Mouse (Mus musculus): ENCODE data around the gene Fam155a. TPM values are rescaled to one million over a fixed set of nuclear protein-coding genes. Genes with fewer than 3 reads are reported as not detected.
A peak's percentile ranks its signal among the peaks of the same experiment; 100 is the strongest.

Fam155a gene
- polyA plus RNA-seq, 1 experiment from 2014 or later: 1.2 TPM

DNA sequence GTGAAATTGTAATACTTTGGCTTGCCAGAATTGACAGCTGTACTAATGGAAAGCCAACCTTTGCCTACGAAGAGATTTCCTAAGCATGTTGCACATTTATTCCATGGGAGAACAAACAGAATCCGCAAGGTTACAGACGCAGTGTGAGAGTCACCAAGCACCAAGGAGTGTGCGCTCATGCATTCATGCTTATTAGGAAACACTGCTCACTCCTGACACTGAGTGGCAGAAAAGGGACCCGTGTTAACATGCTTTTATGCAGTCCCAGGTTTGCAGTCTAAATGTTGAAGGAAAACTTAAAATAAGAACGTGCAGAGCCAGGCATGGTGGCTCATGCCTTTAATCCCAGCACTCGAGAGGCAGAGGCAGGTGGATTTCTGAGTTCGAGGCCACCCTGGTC, 7.2 kb upstream of the Fam155a start:
- H3K9ac ChIP-seq: no peak overlapping the region
- no peaks in the 10 kb centered on the region for H3K9me3 ChIP-seq (replicated peaks)
- no peaks in the 10 kb centered on the region for H3K4me1 ChIP-seq
- no peak overlapping the region for H3K4me3 ChIP-seq (replicated peaks)
- no peak overlapping the region for H3K27ac ChIP-seq (replicated peaks)
- no peaks in the 10 kb centered on the region for H3K36me3 ChIP-seq
- ATAC-seq (ENCODE audit: insufficient number of reproducible peaks, low FRiP score, low TSS enrichment, low read depth): no peak
- peaks cover 16% of the 10 kb centered on the region for H3K27me3 ChIP-seq
- no peak overlapping the region for H3K4me2 ChIP-seq (replicated peaks)
- WGBS: 74% methylated on average over 8 of the region's 8 CpGs

DNA sequence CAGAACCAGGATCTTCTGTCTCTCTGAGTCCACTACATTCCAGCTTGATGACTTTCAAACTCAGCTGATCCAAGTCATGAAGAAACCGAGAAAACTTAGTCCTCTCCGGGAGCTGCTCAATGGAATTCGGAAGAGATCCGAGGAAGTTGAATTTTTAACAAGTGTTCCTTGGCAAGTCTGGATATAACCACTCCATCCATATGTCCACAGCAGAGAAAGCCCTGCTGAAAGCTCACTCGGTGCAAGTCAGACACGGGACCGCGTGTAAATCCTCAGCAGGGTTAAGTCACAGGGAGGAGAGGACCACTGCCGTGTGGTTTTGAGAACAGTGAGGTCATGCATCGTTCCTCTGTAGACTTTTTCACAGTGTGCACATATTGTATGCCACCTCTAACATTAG, 5.9 kb upstream of the Fam155a start:
- no peak overlapping the region for H3K27ac ChIP-seq (replicated peaks)
- no peak overlapping the region for H3K4me2 ChIP-seq (replicated peaks)
- no peak overlapping the region for H3K4me3 ChIP-seq (replicated peaks)
- ATAC-seq (ENCODE audit: insufficient number of reproducible peaks, low FRiP score, low TSS enrichment, low read depth): no peak
- H3K36me3 ChIP-seq: no peaks in the 10 kb centered on the region
- 81% methylated on average over 10 of the region's 10 CpGs for WGBS
- no peaks in the 10 kb centered on the region for H3K9me3 ChIP-seq (replicated peaks)
- H3K27me3 ChIP-seq: peaks cover 27% of the 10 kb centered on the region
- no peak overlapping the region for H3K9ac ChIP-seq
- peaks cover 6% of the 10 kb centered on the region for H3K4me1 ChIP-seq

DNA sequence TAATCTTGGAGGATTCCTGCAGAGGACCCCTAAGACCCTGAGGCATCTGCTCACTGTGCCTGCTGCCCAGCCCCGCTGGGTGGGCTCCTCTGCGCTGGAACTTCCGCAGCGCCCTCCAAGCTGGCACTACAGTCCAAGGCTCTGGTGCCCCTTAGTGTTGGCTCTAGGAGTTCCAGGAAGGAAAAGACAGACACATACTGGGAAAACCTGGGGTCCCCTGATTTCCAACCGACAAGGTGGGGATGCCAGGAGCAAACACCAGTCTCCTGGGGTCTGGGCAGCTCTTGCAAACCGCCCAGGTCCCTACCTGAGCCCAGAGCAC, 1.5 kb upstream of the Fam155a start:
- Histone ChIP-seq H3K36me3 (no peaks in the 10 kb centered on the region), H3K27me3 (peaks cover 59% of the 10 kb centered on the region), H3K4me1 (peaks cover 24% of the 10 kb centered on the region), H3K4me3 (replicated peaks) (peak overlapping the region; percentile 49), H3K27ac (replicated peaks) (no peak overlapping the region), H3K9me3 (replicated peaks) (no peaks in the 10 kb centered on the region), H3K4me2 (replicated peaks) (peak overlapping the region; percentile 86), H3K9ac (no peak overlapping the region)
- no peak for ATAC-seq (ENCODE audit: insufficient number of reproducible peaks, low FRiP score, low TSS enrichment, low read depth)
- 4% methylated on average over 6 of the region's 6 CpGs for WGBS

DNA sequence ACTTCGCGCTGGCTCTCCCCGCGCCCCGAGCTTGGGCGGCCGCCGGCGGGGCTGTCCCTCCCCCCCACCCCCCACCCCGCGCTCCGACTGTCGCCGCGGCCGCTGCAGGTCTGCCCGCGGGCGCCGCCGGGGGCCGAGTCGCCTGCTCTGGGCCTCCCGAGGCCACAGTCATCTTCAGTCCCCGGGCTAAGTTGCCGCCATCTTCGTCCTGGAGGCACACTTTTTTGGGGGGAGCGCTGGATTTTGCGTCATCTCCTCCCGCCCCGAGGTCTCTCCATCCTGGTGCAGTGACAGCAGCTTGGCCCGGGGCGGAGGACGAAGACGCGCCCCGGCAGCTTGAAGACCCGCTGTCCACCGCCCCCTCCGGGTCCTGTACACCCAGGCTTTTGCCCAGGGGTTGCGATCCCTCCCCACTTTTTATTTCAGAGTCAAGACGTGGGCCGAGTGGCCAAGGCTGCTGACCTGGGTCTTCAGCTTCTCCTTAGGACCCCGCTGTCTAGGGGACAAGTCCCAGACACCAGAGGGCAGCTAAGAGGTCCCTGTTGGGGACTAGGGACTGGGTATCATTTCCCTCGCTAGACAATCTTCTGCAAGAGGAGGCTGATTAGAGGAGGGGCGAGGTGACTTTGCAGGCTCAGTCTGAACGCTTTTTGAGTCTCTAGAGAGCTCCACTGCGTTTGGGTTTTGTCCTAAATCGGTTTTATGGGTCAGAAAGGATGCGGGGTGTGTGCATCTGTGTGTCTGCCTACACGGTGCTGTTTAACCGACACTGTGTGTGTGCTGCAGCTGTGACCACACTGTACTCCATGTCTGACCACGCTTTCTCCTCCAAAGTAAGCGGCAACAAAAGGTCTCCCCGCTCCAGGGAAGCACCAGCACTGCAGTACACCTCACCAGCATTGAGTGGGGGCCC, 901 bp upstream of the Fam155a start:
- peaks cover 59% of the 10 kb centered on the region for H3K27me3 ChIP-seq
- no peak overlapping the region for H3K9ac ChIP-seq
- no peak overlapping the region for H3K27ac ChIP-seq (replicated peaks)
- H3K4me1 ChIP-seq: peaks cover 24% of the 10 kb centered on the region
- no peaks in the 10 kb centered on the region for H3K9me3 ChIP-seq (replicated peaks)
- H3K36me3 ChIP-seq: no peaks in the 10 kb centered on the region
- H3K4me3 ChIP-seq (replicated peaks): peak overlapping the region; percentile 49
- peak overlapping the region; percentile 86 for H3K4me2 ChIP-seq (replicated peaks)
- WGBS: 1% methylated on average over 47 of the region's 55 CpGs
- ATAC-seq (ENCODE audit: insufficient number of reproducible peaks, low FRiP score, low TSS enrichment, low read depth): no peak

DNA sequence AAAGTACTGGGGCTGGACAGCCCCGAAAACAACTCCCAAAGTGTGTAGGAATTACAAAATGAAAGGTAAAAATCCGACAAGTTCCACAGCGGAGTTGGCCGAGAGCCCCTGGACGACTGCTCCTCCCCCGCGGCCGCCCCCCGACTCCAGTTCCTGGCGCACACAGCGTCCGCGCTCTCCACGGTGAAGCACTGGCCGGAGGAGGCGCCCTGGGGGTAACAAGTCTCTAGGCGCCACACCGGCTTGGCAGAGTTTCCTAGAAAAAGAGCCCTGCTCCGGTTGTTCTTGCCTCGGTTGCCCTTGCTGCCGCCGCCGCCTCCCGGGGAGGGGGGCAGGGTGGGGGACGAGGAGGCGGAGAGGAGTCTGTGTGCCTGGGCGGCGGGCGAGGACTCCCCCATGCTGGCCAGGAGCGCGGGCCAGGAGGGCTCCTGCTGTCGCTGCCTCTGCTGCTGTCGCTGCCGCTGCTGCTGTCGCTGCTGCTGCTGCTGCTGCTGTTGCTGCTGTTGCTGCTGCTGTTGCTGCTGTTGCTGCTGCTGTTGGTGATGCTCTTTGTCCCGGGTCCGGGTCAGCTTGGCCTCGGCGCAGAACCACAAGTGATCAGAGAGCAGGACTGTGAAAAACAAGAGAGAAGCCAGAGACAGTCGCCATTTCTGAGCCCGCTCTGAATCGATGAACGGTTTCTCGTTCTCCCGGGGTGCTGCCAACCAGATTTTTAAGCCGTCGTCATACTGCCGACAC, 531 bp downstream of the Fam155a start:
- Histone ChIP-seq H3K36me3 (no peaks in the 10 kb centered on the region), H3K27ac (replicated peaks) (no peak overlapping the region), H3K9me3 (replicated peaks) (no peaks in the 10 kb centered on the region), H3K9ac (no peak overlapping the region), H3K4me1 (peaks cover 24% of the 10 kb centered on the region), H3K27me3 (peaks cover 56% of the 10 kb centered on the region), H3K4me3 (replicated peaks) (peak overlapping the region; percentile 49), H3K4me2 (replicated peaks) (peak overlapping the region; percentile 86)
- WGBS: 1% methylated on average over 48 of the region's 48 CpGs
- ATAC-seq (ENCODE audit: insufficient number of reproducible peaks, low FRiP score, low TSS enrichment, low read depth): no peak

DNA sequence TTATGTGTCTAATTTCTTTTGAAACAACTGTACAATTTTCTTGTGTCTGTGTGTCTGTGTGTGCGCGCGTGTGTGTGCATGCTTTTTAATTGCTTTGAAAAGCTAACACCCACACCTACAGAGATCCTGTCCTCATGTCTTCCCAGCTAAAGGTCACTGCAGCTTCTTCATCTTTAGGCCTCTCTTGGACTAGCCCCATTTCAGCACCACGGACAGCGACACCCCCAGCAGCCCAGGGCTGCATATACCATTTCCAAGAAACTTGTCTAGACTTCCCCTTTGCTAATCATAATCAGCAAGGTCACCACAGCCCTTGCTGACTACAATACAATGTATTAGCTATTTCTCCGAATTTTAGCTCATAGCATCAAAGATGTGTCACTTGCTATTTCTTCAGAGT, 1.9 kb downstream of the Fam155a start:
- no peak overlapping the region for H3K9ac ChIP-seq
- H3K36me3 ChIP-seq: no peaks in the 10 kb centered on the region
- no peak overlapping the region for H3K4me3 ChIP-seq (replicated peaks)
- no peaks in the 10 kb centered on the region for H3K9me3 ChIP-seq (replicated peaks)
- peaks cover 49% of the 10 kb centered on the region for H3K27me3 ChIP-seq
- H3K27ac ChIP-seq (replicated peaks): no peak overlapping the region
- peaks cover 24% of the 10 kb centered on the region for H3K4me1 ChIP-seq
- 32% methylated on average over 6 of the region's 6 CpGs for WGBS
- H3K4me2 ChIP-seq (replicated peaks): no peak overlapping the region
- peak; percentile 57; the same call in 1 of the 2 replicates for ATAC-seq (ENCODE audit: insufficient number of reproducible peaks, low FRiP score, low TSS enrichment, low read depth)

DNA sequence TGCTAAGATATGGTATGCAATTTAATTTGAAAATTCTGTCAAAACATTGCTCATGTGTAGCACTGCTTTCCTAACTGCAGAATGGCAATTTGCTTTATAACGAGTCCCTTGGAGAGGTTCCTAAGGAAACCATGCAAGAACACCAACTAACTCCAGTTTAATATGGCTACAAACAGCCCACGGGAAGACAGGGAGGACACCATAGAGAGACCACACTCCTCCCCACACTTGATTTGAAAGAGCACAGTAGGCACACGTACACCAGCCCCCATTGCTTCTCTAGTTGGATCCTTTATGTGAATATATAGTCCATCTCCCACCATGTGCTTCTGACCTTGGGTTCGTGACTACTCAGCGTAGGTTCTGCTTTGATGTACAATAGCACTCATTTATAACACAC, 35.8 kb downstream of the Fam155a start:
- no peak overlapping the region for H3K9ac ChIP-seq
- H3K4me2 ChIP-seq (replicated peaks): no peak overlapping the region
- no peaks in the 10 kb centered on the region for H3K9me3 ChIP-seq (replicated peaks)
- H3K4me1 ChIP-seq: no peaks in the 10 kb centered on the region
- no peak for ATAC-seq (ENCODE audit: insufficient number of reproducible peaks, low FRiP score, low TSS enrichment, low read depth)
- H3K27me3 ChIP-seq: no peaks in the 10 kb centered on the region
- H3K4me3 ChIP-seq (replicated peaks): no peak overlapping the region
- no peaks in the 10 kb centered on the region for H3K36me3 ChIP-seq
- 83% methylated on average over 5 of the region's 5 CpGs for WGBS
- H3K27ac ChIP-seq (replicated peaks): no peak overlapping the region

DNA sequence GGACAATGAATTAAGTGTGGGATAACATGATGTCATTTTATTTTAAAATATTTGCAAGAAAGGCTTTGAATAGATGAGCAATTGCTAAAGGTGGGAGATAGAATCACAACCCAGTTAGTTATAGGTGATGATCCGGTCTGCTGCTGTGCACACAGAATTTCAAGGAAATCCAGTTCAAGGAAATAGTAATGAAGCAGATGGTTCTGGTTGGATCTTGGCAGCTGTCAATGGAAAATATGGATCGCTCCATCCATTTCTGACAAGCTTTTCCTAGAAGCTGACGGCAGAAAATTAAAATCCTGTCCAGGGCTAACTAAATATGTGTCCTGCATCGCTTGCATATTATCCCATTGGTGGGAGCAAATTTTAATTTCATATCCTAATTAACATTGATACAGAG, 61.2 kb downstream of the Fam155a start:
- no peaks in the 10 kb centered on the region for H3K27me3 ChIP-seq
- H3K4me1 ChIP-seq: no peaks in the 10 kb centered on the region
- no peak overlapping the region for H3K27ac ChIP-seq (replicated peaks)
- no peaks in the 10 kb centered on the region for H3K36me3 ChIP-seq
- WGBS: 64% methylated on average over 4 of the region's 4 CpGs
- H3K9ac ChIP-seq: no peak overlapping the region
- ATAC-seq (ENCODE audit: insufficient number of reproducible peaks, low FRiP score, low TSS enrichment, low read depth): no peak
- no peak overlapping the region for H3K4me3 ChIP-seq (replicated peaks)
- H3K9me3 ChIP-seq (replicated peaks): no peaks in the 10 kb centered on the region
- H3K4me2 ChIP-seq (replicated peaks): no peak overlapping the region

DNA sequence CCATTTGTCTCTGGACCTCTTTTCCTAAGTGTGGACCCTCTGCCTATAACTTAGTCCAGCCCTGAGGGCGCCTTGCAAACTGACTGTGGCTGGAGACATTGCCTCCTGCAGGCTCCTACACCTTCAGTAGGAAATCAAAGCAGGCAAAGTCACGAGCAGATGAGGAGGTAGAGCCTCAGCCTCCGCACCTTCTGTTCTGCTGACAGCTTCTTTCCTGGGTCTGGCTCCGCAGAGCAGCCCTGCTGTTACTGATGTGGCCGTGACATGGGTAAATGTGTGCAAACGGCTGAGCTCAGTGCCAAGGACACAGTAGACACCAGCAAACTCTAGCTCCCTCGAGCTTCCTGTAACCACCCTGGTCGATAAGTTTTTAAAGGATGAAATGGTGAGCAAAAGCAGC, 63.5 kb downstream of the Fam155a start:
- no peaks in the 10 kb centered on the region for H3K36me3 ChIP-seq
- no peak overlapping the region for H3K27ac ChIP-seq (replicated peaks)
- ATAC-seq (ENCODE audit: insufficient number of reproducible peaks, low FRiP score, low TSS enrichment, low read depth): no peak
- no peak overlapping the region for H3K4me3 ChIP-seq (replicated peaks)
- H3K27me3 ChIP-seq: no peaks in the 10 kb centered on the region
- no peaks in the 10 kb centered on the region for H3K9me3 ChIP-seq (replicated peaks)
- 70% methylated on average over 8 of the region's 8 CpGs for WGBS
- no peak overlapping the region for H3K4me2 ChIP-seq (replicated peaks)
- no peak overlapping the region for H3K9ac ChIP-seq
- no peaks in the 10 kb centered on the region for H3K4me1 ChIP-seq

DNA sequence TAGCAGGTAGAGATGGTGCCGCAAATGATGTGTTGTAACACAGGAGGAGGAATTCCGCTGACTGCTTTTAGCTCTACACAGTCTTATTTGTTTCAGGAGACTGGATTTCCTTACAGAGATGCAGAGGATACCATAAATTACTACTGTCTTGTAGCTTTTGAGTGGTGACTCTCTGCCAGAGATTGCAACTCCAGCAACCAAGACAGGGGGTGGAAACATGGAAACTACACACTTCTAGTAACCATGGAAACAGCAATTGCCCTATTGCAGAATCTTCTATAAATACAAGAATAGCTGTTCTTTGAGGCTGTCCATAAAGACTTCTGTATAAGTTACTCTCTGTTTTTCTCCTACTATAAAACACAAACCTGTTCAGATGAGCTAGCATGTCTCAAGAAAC, 76.2 kb downstream of the Fam155a start:
- H3K9ac ChIP-seq: no peak overlapping the region
- no peak overlapping the region for H3K4me2 ChIP-seq (replicated peaks)
- WGBS: 93% methylated on average over 2 of the region's 2 CpGs
- no peak for ATAC-seq (ENCODE audit: insufficient number of reproducible peaks, low FRiP score, low TSS enrichment, low read depth)
- no peak overlapping the region for H3K4me3 ChIP-seq (replicated peaks)
- no peaks in the 10 kb centered on the region for H3K36me3 ChIP-seq
- no peaks in the 10 kb centered on the region for H3K27me3 ChIP-seq
- H3K4me1 ChIP-seq: no peaks in the 10 kb centered on the region
- H3K9me3 ChIP-seq (replicated peaks): no peaks in the 10 kb centered on the region
- H3K27ac ChIP-seq (replicated peaks): no peak overlapping the region

DNA sequence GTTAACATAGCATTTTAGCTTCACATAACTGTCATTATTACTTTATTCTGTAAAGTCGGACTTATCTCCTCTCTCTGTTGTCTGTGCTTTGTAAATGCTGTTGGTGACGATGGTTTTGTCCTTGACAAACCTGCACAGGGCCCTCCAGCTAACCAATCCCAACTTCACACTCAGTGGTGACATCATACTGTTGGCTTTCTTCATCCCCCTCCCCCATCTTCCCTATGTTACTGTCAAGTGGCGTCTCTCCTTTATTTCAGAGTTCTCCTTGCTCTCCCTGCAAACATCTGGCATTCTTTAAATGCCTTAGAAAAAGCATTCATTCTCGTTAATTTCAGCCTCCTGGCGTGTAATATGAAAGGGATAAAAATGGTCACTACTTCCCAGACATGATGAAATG, 78.6 kb downstream of the Fam155a start:
- 27% methylated on average over 5 of the region's 5 CpGs for WGBS
- H3K4me2 ChIP-seq (replicated peaks): no peak overlapping the region
- no peak for ATAC-seq (ENCODE audit: insufficient number of reproducible peaks, low FRiP score, low TSS enrichment, low read depth)

More for the DNA sequence above, 78.6 kb downstream of the Fam155a start:
- H3K4me1 ChIP-seq: no peaks in the 10 kb centered on the region
- H3K27me3 ChIP-seq: no peaks in the 10 kb centered on the region
- H3K9ac ChIP-seq: no peak overlapping the region
- H3K4me3 ChIP-seq (replicated peaks): no peak overlapping the region
- H3K36me3 ChIP-seq: no peaks in the 10 kb centered on the region
- H3K9me3 ChIP-seq (replicated peaks): no peaks in the 10 kb centered on the region
- H3K27ac ChIP-seq (replicated peaks): no peak overlapping the region

Measured in embryonic facial prominence, embryonic 15.5 days (tissue).